Mouse (Mus musculus): Measurements from ENCODE around the gene Tmem120a.

Gene Tmem120a

GRCm38 (mm10) chr5:135731322-135731721 is 12.9 kb downstream of the Tmem120a start:
- no peak for DNase-seq (ENCODE audit: low spot score)

- DNase-seq (ENCODE audit: low spot score) = no peak
These were observed 13.3 kb downstream of the Tmem120a start for GRCm38 (mm10) chr5:135730916-135731315.

DNA sequence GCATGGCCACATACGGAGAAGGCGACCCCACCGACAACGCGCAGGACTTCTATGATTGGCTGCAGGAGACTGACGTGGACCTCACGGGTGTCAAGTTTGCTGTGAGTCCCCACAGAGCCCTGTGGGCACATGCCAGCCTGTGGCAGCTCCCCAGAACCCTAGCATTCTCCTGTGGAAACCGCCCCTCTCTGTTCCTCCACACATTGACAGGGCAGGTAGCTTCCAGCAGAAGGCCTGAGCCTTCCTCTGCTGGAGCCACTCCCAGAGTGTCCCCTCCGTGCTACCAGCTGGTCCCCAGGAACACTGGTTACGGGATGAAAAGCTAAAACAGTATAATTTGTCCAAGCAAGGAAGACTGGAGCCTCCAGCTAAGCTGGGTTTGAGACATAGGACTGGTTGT is 14.0 kb downstream of the Tmem120a start:
- DNase-seq (ENCODE audit: low spot score) = no peak

- no peak for DNase-seq (ENCODE audit: low spot score)
These were observed 14.9 kb downstream of the Tmem120a start for GRCm38 (mm10) chr5:135729351-135729750.

- DNase-seq (ENCODE audit: low spot score) = no peak
These were observed 15.9 kb downstream of the Tmem120a start for GRCm38 (mm10) chr5:135728361-135728760.

GRCm38 (mm10) chr5:135727871-135728270 is 16.4 kb downstream of the Tmem120a start:
- DNase-seq (ENCODE audit: low spot score) = no peak

DNA sequence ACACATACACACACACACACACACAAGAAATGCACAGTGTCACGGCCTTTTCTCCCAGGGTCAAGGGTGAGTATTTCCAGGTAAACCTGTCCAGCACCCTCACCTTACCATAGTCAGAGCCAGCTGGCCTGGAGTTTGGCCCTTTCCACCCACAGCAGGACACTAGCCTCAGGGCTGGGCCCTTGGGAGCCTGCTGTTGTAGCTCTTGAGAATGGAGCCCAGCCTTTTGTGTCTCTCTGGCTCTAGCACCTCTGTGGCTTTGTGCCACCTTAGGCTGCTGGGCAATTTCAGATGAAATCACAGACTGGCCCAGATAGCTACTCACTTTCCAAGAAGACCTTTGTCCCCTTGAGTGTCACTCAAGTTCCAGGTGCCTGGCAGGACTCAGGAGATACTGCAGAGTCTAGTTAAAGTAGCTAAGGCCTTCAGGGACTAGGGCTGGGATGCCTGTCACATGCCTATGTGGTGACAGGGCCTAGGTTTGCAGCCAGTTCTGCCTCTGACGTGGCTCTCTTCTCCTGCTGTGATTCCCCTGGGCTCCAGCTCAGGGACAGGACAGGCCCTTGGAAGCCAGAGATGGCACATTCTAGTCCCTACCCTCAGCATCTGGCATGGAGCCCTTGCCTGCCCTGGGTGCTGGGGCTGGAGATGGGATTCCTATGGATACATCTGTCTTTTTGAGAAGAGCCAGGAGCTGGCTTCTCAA is 17.5 kb downstream of the Tmem120a start:
- DNase-seq (ENCODE audit: low spot score) = no peak

DNA sequence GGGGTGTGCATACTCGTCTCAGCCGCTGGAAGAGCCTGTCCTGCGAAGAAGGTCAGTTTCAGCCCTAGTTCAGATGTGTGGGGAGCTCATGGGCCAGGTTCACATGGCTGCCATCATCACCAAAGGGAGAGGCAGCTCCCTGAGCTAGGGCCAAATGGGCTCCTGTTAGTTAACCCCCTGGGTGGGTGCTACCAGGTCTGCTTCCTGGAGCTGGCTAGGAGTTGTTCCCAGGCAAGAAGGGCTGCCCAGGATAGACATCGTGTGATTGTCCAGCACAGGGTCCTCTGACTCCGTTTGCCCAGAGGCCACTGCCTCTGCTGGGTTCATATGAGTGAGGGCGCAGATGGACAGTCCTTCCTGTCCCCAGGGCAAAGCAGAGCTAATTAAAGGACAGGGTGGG is 18.3 kb downstream of the Tmem120a start:
- no peak for DNase-seq (ENCODE audit: low spot score)

- peak; percentile 62 for DNase-seq (ENCODE audit: low spot score)
These were observed 18.8 kb downstream of the Tmem120a start for GRCm38 (mm10) chr5:135725391-135725841.

GRCm38 (mm10) chr5:135724536-135725322 is 19.5 kb downstream of the Tmem120a start:
- no peak for DNase-seq (ENCODE audit: low spot score)

DNA sequence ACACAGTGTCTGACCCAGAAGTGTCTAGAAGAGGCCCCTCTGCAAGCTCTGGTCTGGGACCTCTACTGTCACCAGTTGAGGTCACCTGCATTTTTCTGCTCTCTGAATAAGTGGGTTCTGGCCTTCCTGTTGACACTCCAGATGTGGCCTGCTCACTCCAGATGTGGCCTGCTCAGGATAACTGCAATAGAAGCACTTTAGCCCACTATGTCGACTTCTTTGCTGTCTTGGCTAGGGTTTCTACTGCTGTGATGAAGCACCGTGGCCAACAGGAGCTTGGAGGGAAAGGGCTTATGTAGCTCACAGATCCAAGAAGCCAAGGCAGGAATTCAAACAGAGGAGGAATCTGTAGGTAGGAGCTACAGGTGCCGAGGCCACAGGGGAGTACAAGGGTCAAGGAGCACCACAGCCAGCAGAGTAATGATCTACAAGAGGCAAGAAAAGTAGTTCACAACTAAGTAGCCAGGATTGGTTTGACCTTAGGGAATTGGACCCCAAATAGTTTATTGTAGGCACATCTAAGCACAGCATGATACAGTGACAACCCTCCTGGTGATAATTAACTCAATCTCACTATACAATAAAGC is 21.0 kb downstream of the Tmem120a start:
- no peak for DNase-seq (ENCODE audit: low spot score)

DNA sequence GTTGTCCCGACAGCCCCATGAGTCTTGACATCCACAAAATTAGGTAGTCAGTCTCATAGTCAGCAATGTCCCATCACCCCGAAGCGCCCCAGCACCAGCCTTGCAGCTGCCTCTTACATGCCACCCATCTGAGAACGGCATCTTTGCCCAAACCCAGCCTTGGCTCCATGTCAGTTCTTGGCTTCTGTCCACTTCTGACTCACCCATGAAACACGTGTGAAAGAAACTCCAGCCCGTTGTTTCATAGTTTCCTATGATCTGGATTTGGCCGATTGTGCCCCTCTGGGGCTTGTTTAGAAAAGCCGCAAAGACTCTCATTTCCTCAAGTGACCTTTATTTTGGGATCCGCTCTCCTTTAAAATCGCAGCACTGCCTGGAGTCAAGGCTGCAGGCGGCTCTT is 22.1 kb downstream of the Tmem120a start:
- DNase-seq (ENCODE audit: low spot score) = no peak

DNA sequence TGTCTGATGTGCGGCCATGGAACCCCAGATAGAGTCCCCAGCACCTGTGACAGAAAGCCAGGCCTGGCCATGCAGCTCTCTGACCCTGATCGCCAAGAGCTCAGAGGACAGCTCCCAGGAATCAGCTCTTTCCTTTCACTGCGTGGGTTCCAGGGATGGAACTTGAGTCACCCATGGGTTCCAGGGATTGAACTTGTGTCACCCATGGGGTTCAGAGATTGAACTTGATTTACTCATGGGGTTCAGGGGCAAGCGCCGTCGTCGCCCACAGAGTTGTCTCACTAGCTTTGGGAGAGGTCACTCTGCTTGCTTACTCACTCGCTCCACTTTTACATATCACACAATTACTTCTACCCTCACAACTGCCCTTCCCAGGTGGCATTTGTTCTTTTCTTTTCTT is 23.2 kb downstream of the Tmem120a start:
- DNase-seq (ENCODE audit: low spot score) = no peak

DNA sequence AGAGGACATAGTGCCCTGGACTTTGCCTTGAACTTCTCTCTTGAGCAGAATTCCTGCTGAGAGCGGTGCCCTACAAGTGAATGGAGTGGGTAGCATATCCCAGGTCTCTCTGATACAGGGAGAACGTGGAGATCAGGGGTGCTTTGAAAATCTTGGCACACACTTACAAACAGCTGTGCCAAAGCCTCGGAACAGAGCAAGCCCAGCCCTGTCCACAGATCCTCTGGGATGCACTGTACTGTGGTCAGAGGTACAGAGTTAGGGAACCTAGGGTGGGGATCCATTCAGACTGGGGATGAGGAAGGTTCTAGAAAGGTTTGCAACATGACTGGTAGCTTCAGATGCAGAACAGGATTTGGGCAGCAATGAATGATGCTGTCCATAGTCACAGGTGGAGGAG is 24.1 kb downstream of the Tmem120a start:
- no peak for DNase-seq (ENCODE audit: low spot score)

DNA sequence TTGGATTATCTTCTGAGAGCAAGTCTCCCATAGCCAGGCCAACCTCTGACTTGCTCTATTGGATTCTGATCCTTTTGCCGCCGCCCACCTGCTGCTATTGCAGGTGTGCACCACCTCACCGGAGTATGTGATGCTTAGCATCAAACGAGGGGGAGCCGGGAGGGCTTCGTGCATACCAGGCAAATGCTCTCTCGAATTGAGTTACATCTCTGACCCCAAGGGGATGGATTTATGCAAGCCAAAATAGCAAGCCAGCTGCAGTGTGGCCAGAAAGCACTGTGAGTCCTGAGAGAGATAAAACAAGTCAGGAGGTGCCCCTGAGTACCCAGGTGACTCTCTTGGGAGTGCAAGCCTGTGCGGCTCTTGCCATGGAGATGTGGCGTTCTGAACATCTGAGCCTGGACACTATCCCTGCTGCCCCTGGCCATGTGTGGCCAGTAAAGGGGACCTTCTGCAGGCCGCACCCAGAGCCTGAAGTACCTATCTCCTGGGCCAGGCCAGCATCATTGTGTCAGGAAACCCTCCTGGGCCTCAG is 24.6 kb downstream of the Tmem120a start:
- no peak for DNase-seq (ENCODE audit: low spot score)

GRCm38 (mm10) chr5:135715624-135716023 is 28.6 kb downstream of the Tmem120a start:
- no peak for DNase-seq (ENCODE audit: low spot score)

DNA sequence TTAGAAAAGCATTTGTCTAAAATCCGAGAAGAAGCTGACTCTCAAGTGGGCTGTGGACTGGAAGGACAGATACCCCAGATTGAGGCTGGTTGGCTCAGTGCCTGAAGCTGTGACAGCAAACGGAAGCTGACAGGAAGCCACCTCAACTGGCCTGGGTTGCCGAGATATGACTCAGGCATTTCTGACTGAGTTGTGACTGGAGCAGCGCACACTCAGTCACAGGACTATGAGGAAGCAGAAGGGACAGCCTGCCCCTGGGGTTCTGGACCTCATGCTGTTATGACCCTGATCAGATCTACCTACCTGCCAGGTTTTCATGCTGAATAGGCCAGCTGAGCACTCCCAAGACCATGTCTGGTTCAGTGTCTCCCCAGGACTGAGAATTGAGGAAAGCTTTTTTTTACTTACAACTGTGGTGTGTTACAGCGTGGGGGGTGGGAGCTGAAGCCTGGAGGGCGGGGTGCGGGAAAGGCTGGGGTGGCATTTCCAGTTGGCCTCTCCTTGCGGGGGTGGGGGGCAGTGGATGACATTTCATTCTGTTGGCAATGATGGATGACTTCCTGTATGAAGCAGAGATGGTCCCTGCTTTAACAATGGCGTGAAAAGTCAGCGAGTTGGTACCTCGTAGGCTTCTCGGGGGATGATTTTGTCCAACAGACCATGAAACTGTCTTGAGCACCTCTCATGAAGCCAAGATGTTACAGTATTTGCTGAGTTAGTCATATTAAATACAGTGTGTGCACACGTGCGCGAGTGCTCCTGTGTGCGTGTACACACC is 30.6 kb downstream of the Tmem120a start:
- DNase-seq (ENCODE audit: low spot score) = no peak

GRCm38 (mm10) chr5:135712803-135713202 is 31.4 kb downstream of the Tmem120a start:
- DNase-seq (ENCODE audit: low spot score) = peak; percentile 56

- DNase-seq (ENCODE audit: low spot score) = no peak
These were observed 32.5 kb downstream of the Tmem120a start for GRCm38 (mm10) chr5:135711582-135712355.

DNA sequence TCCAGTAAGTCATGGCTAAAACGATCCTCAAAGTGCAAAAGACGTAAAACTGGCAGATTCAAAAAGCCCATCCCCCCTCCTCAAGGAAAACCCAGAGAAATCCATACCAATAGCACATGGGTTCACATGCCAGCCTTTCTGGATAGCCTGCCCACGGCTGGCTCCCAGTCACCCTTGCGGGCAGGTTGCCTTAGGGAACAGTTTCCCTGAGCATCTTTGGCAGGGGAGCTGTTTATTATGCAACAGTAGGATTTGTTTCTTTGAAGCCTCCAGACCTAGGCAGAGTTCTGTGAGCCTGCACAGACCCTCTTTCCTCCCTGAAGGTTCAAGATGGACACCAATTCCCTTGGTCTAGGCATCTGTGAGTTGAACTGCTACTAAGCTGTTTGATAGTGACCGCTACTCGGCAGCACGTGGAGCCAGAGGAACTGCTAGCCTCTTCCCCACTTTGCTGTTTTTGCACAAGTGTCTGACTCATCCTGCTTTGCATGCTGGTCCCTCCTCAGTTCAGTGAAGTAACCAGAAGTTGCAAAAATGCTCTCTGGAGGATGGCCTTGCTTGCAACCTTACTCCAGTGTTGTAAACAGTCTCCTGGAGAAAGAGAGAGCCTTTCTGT is 33.5 kb downstream of the Tmem120a start:
- DNase-seq (ENCODE audit: low spot score) = no peak

GRCm38 (mm10) chr5:135709716-135710115 is 34.5 kb downstream of the Tmem120a start:
- no peak for DNase-seq (ENCODE audit: low spot score)
